Mouse (Mus musculus) CH12.LX (cell line): Measurements from ENCODE around the gene Mgam.
"Not testable (repeated sequence)": the region's sequence is repeated elsewhere in the genome, so short reads cannot be mapped to it uniquely, and the experiment has no call there.

Experiments used
- BHLHE40 ChIP-seq: IDR thresholded peaks from 2 replicates; pipeline ENCODE4 v1.6.1; 2011; ENCODE audit warnings: mild to moderate bottlenecking, low read depth, low read length, improper control_type of control experiment
- CTCF ChIP-seq, 2 experiments: IDR thresholded peaks in 1 of 2; conservative IDR thresholded peaks in 1 of 2; 2 replicates each; pipeline ENCODE4 v1.5.1; 2011 to 2012; ENCODE audit warnings: low read depth in 2 of 2, low read length in 2 of 2, improper control_type of control experiment in 1 of 2, inconsistent platforms in 1 of 2, mild to moderate bottlenecking in 1 of 2, moderate library complexity in 1 of 2
- EP300 ChIP-seq: IDR thresholded peaks from 2 replicates; pipeline ENCODE4 v1.6.1; 2011; ENCODE audit warnings: low read length, improper control_type of control experiment
- MAFK ChIP-seq: IDR thresholded peaks from 2 replicates; pipeline ENCODE4 v1.6.1; 2011; ENCODE audit warnings: low read length, improper control_type of control experiment; ENCODE audit not compliant: insufficient replicate concordance
- MAX ChIP-seq: IDR thresholded peaks from 2 replicates; pipeline ENCODE4 v1.6.1; 2011; ENCODE audit warnings: low read length, improper control_type of control experiment
- POLR2A ChIP-seq: IDR thresholded peaks from 2 replicates; pipeline ENCODE4 v1.6.1; 2011; ENCODE audit warnings: low read depth, mild to moderate bottlenecking, improper control_type of control experiment, low read length
- TCF12 ChIP-seq: IDR thresholded peaks from 2 replicates; pipeline ENCODE4 v1.6.1; 2014; ENCODE audit warnings: low read depth, mild to moderate bottlenecking, inconsistent platforms, low read length, improper control_type of control experiment
- USF1 ChIP-seq: IDR thresholded peaks from 2 replicates; pipeline ENCODE4 v1.6.1; 2014; ENCODE audit warnings: low read depth, mild to moderate bottlenecking, inconsistent platforms, low read length, improper control_type of control experiment
- USF2 ChIP-seq: conservative IDR thresholded peaks from 2 replicates; pipeline ENCODE4 v1.6.1; 2011; ENCODE audit warnings: low read depth, low read length, improper control_type of control experiment

DNA sequence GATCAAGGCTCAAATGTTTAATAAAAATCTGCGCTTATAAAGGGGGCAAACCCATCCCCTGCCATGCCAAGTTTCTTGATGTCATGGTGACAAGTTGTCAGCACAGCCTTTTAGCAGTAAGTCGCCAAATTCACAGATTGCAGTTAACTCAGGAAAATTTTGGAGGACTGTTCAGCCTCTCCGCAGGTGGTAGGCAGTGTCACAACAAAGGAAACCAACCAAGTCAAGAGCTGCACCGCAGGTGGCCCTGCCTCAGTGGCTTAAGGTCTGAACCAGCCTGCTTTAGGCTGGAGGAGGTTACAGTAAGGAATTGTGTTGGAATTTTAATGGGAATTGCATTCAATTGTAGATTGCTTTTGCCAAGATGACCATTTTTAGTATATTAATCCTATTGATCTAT, 30.1 kb upstream of the Mgam start:
- TF ChIP-seq POLR2A; CTCF (conservative IDR thresholded peaks at IDR 0.05 in 1 of 2, IDR thresholded peaks at IDR 0.05 in 1 of 2; ENCODE audit: low read depth in 2 of 2, low read length in 2 of 2); USF1; TCF12; EP300; MAFK; BHLHE40; USF2; MAX: not testable (repeated sequence)
